Mouse (Mus musculus): ENCODE measurements around the gene Cd38. TPM values are rescaled to one million over a fixed set of nuclear protein-coding genes. Genes with fewer than 3 reads are reported as not detected.

Cd38 gene
- polyA plus RNA-seq, 1 experiment = 7.4 TPM

- Histone ChIP-seq H3K36me3 (ENCODE audit: control insufficient read depth, insufficient read depth, low read length) (no peaks in the 10 kb centered on the region), H3K27ac (ENCODE audit: control insufficient read depth, insufficient read depth, low read length) (no peak overlapping the region), H3K27me3 (ENCODE audit: control insufficient read depth, insufficient read depth, low read length) (no peaks in the 10 kb centered on the region), H3K4me3 (ENCODE audit: control insufficient read depth, insufficient read depth, low read length) (no peak overlapping the region), H3K4me1 (replicated peaks; ENCODE audit: control insufficient read depth, insufficient read depth, low read length) (no peaks in the 10 kb centered on the region)
- WGBS = 19% methylated on average over 3 of the region's 3 CpGs
- DNase-seq = no peak
- TF ChIP-seq CTCF (IDR thresholded peaks at IDR 0.05; ENCODE audit: borderline replicate concordance, control insufficient read depth, extremely low read depth, insufficient read depth, low read length, poor library complexity) (no peak), POLR2A (IDR thresholded peaks at IDR 0.05; ENCODE audit: control insufficient read depth, extremely low read depth, insufficient read depth, low read length, poor library complexity) (no peak)
Measured at GRCm38 (mm10) chr5:43885060-43885820, 16.9 kb downstream of the Cd38 start.

- DNase-seq = peak; percentile 33
- no peaks in the 10 kb centered on the region for H3K27me3 ChIP-seq (ENCODE audit: control insufficient read depth, insufficient read depth, low read length)
- 27% methylated on average over 1 of the region's 1 CpGs for WGBS
Measured at GRCm38 (mm10) chr5:43892386-43892785, 24.0 kb downstream of the Cd38 start.

GRCm38 (mm10) chr5:43894113-43894512 lies 25.8 kb downstream of the Cd38 start:
- no peak for TF ChIP-seq CTCF (IDR thresholded peaks at IDR 0.05; ENCODE audit: borderline replicate concordance, control insufficient read depth, extremely low read depth, insufficient read depth, low read length, poor library complexity)
- no peak for TF ChIP-seq POLR2A (IDR thresholded peaks at IDR 0.05; ENCODE audit: control insufficient read depth, extremely low read depth, insufficient read depth, low read length, poor library complexity)
- H3K4me1 ChIP-seq (replicated peaks; ENCODE audit: control insufficient read depth, insufficient read depth, low read length) = no peaks in the 10 kb centered on the region
- peak; percentile 48 for DNase-seq
- H3K4me3 ChIP-seq (ENCODE audit: control insufficient read depth, insufficient read depth, low read length) = no peak overlapping the region
- H3K36me3 ChIP-seq (ENCODE audit: control insufficient read depth, insufficient read depth, low read length) = no peaks in the 10 kb centered on the region
- WGBS = 79% methylated on average over 2 of the region's 2 CpGs
- H3K27ac ChIP-seq (ENCODE audit: control insufficient read depth, insufficient read depth, low read length) = no peak overlapping the region
- H3K27me3 ChIP-seq (ENCODE audit: control insufficient read depth, insufficient read depth, low read length) = no peaks in the 10 kb centered on the region

More at GRCm38 (mm10) chr5:43892386-43892785, 24.0 kb downstream of the Cd38 start:
- H3K4me1 ChIP-seq (replicated peaks; ENCODE audit: control insufficient read depth, insufficient read depth, low read length) = no peaks in the 10 kb centered on the region
- H3K4me3 ChIP-seq (ENCODE audit: control insufficient read depth, insufficient read depth, low read length) = no peak overlapping the region
- no peaks in the 10 kb centered on the region for H3K36me3 ChIP-seq (ENCODE audit: control insufficient read depth, insufficient read depth, low read length)
- TF ChIP-seq CTCF (IDR thresholded peaks at IDR 0.05; ENCODE audit: borderline replicate concordance, control insufficient read depth, extremely low read depth, insufficient read depth, low read length, poor library complexity) (no peak), POLR2A (IDR thresholded peaks at IDR 0.05; ENCODE audit: control insufficient read depth, extremely low read depth, insufficient read depth, low read length, poor library complexity) (no peak)
- H3K27ac ChIP-seq (ENCODE audit: control insufficient read depth, insufficient read depth, low read length) = no peak overlapping the region

- DNase-seq = no peak
- WGBS = 84% methylated on average over 3 of the region's 3 CpGs
- no peaks in the 10 kb centered on the region for H3K4me1 ChIP-seq (replicated peaks; ENCODE audit: control insufficient read depth, insufficient read depth, low read length)
- H3K27me3 ChIP-seq (ENCODE audit: control insufficient read depth, insufficient read depth, low read length) = no peaks in the 10 kb centered on the region
- no peak overlapping the region for H3K4me3 ChIP-seq (ENCODE audit: control insufficient read depth, insufficient read depth, low read length)
- no peak for TF ChIP-seq CTCF (IDR thresholded peaks at IDR 0.05; ENCODE audit: borderline replicate concordance, control insufficient read depth, extremely low read depth, insufficient read depth, low read length, poor library complexity)
- no peak for TF ChIP-seq POLR2A (IDR thresholded peaks at IDR 0.05; ENCODE audit: control insufficient read depth, extremely low read depth, insufficient read depth, low read length, poor library complexity)
- no peak overlapping the region for H3K27ac ChIP-seq (ENCODE audit: control insufficient read depth, insufficient read depth, low read length)
- no peaks in the 10 kb centered on the region for H3K36me3 ChIP-seq (ENCODE audit: control insufficient read depth, insufficient read depth, low read length)
Measured at GRCm38 (mm10) chr5:43895931-43896330, 27.6 kb downstream of the Cd38 start.

GRCm38 (mm10) chr5:43904685-43905084 lies 36.3 kb downstream of the Cd38 start:
- H3K27ac ChIP-seq (ENCODE audit: control insufficient read depth, insufficient read depth, low read length) = no peak overlapping the region
- TF ChIP-seq CTCF (IDR thresholded peaks at IDR 0.05; ENCODE audit: borderline replicate concordance, control insufficient read depth, extremely low read depth, insufficient read depth, low read length, poor library complexity) (no peak), POLR2A (IDR thresholded peaks at IDR 0.05; ENCODE audit: control insufficient read depth, extremely low read depth, insufficient read depth, low read length, poor library complexity) (no peak)
- H3K4me1 ChIP-seq (replicated peaks; ENCODE audit: control insufficient read depth, insufficient read depth, low read length) = no peaks in the 10 kb centered on the region
- DNase-seq = no peak
- no peaks in the 10 kb centered on the region for H3K27me3 ChIP-seq (ENCODE audit: control insufficient read depth, insufficient read depth, low read length)
- 97% methylated on average over 3 of the region's 3 CpGs for WGBS
- no peak overlapping the region for H3K4me3 ChIP-seq (ENCODE audit: control insufficient read depth, insufficient read depth, low read length)
- no peaks in the 10 kb centered on the region for H3K36me3 ChIP-seq (ENCODE audit: control insufficient read depth, insufficient read depth, low read length)

- Histone ChIP-seq H3K4me3 (ENCODE audit: control insufficient read depth, insufficient read depth, low read length) (no peak overlapping the region), H3K4me1 (replicated peaks; ENCODE audit: control insufficient read depth, insufficient read depth, low read length) (no peaks in the 10 kb centered on the region), H3K36me3 (ENCODE audit: control insufficient read depth, insufficient read depth, low read length) (no peaks in the 10 kb centered on the region), H3K27me3 (ENCODE audit: control insufficient read depth, insufficient read depth, low read length) (no peaks in the 10 kb centered on the region), H3K27ac (ENCODE audit: control insufficient read depth, insufficient read depth, low read length) (no peak overlapping the region)
- DNase-seq = no peak
- TF ChIP-seq CTCF (IDR thresholded peaks at IDR 0.05; ENCODE audit: borderline replicate concordance, control insufficient read depth, extremely low read depth, insufficient read depth, low read length, poor library complexity) (no peak), POLR2A (IDR thresholded peaks at IDR 0.05; ENCODE audit: control insufficient read depth, extremely low read depth, insufficient read depth, low read length, poor library complexity) (no peak)
- 93% methylated on average over 9 of the region's 9 CpGs for WGBS
Measured at GRCm38 (mm10) chr5:43909213-43909612, 40.9 kb downstream of the Cd38 start.
